Mouse (Mus musculus) layer of hippocampus, adult 6 months (tissue): ENCODE measurements around the gene Fam81b. TPM values are rescaled to one million over a fixed set of nuclear protein-coding genes. Genes with fewer than 3 reads are reported as not detected.

Source experiments
- long read RNA-seq, 2 experiments: library from polyadenylated mRNA; unstranded; transcript quantifications; one replicate each; pipeline ENCODE4 v2.0.0; 2019 to 2020
- microRNA-seq: library from miRNA; unstranded; fragments of <30 nt; microRNA quantifications from one replicate; pipeline ENCODE4 v1.2.0, GENCODE M21; 2020
- polyA plus RNA-seq: library from polyadenylated mRNA; unstranded; fragments of <200 nt; fragmentation: Nextera tagmentation; gene quantifications from 2 replicates; pipeline ENCODE4 v1.2.3, GENCODE M21; 2021

Gene Fam81b
- 0.88 and 1.4 TPM in 2 replicates for polyA plus RNA-seq
- long read RNA-seq, experiment 1, partial matches to known transcripts: 1 of 1 reads
- long read RNA-seq, experiment 1, other reads (novel, unspliced or antisense): 0 of 1 reads
- long read RNA-seq, experiment 2, partial matches to known transcripts: 1 of 1 reads
- long read RNA-seq, experiment 2, other reads (novel, unspliced or antisense): 0 of 1 reads

DNA sequence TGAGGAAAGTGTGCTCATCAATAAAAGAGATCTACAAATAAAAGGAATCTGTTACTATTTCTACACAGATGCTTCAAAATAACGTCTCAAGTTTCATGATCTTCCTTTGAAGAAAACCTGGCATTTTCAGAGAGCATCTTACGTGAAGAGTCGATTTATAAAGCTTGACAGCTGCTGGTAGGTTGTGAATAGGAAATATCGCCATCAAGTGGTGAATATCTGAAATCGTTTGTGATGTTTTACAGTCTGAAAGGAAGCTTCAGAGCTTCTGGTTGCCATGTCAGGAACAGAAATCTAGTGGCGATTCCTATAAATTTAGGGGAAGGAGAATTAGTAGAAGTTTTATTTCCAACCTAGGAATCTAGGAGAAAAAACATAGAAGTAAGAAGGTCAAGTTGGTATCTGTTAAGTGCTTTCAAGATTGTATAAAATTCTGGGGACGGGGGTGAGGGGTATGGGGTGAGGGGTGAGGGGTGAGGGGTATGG is at the start of gene Fam81b:
TSS of gene Fam81b (minus strand) at position 436 of the 486 bp plus-strand sequence.

Small RNA genes within 50 kb of the gene (microRNA-seq; reads per million reads assigned to microRNA genes)
- gene Gm24025: not detected

Other genes starting within 250 kb of the Fam81b start
- 2.9 and 4.1 TPM in 2 replicates for gene Gpr150, start 248.1 kb downstream of the Fam81b start, polyA plus RNA-seq
- 5.2 and 6.7 TPM in 2 replicates for gene Arsk, start 206.4 kb downstream of the Fam81b start, polyA plus RNA-seq
- 2.1 and 2.2 TPM in 2 replicates for gene Ttc37, start 206.3 kb downstream of the Fam81b start, polyA plus RNA-seq
- gene Mctp1, start 79.5 kb upstream of the Fam81b start, polyA plus RNA-seq: 12.6 and 14.9 TPM in 2 replicates